Mouse (Mus musculus) lung, postnatal 36 days (tissue): ENCODE measurements around the gene Iqcd.

Experiments
- DNase-seq: peaks from one replicate; pipeline ENCODE4 v3.0.0; 2022; ENCODE audit warnings: mixed read lengths

Iqcd gene

GRCm38 (mm10) chr5:120604839-120605238 is 16.0 kb downstream of the Iqcd start:
- DNase-seq, result peak; percentile 92

- DNase-seq, result no peak
Measured at GRCm38 (mm10) chr5:120605241-120605661, 16.4 kb downstream of the Iqcd start.

DNA sequence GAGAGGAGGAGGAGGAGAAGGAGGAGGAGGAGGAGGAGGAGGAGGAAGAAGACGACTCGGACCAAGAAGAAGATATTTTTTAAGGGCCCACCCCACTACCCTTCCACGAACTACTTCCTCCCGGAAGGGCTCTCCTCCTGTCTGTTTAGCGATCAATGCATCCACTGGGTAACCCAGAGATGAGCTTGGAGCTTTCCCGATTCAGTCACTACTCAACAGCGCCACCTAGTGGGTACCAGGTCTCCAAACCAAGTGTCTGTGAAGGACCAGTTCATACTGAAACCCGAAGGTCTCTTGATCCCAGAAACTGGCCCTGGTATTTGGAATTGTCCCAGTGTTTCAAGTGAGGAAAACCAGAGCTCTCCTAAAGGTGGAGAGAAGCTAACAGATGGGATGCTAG is 16.9 kb downstream of the Iqcd start:
- DNase-seq, result peak; percentile 94

GRCm38 (mm10) chr5:120606590-120607200 is 17.9 kb downstream of the Iqcd start:
- DNase-seq, result no peak

DNA sequence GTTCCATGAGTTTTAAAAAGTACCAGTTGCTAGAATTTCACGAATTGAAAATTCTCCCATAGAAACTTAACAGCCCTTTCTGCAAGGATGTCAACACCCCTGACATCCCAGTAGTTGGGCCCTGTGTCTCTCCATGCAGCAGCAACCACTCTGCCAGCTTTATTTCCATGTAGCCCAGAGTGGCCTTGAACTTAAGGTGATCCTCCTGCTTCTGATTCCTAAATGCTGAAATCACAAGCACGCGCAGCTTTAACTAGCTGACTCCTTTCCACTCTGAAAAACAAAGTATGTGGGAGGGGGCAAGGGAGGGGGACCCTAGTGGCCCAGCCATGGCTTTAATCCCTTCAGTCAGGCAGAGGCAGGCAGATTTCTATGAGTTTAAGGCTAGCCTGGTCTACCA is 18.5 kb downstream of the Iqcd start:
- DNase-seq, result no peak

DNA sequence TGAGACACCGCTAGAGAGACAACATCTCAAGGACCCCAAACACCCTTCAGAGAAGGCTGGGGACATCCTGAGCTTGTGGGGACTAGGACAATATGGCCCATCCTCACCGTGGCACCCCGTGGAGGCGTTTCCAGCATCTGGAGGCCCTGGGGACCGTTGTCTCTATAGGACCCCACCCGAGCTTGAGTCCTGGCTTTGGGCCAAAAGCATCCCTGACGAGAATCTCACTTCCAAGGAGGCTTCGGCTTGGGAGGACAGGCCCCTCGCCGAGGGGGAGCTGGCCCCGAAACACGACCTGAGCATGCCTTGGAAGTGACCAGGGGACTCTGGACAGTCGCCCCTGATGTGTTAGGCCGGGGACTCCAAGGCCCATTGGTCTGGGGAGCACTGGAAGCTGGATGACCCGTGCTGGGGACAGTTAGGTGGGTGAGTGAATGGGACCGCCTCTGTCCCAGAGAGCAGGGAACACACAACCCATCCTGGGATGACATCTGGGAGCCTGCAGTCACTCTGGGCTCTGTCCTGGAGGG is 20.5 kb downstream of the Iqcd start:
- no peak for DNase-seq

- no peak for DNase-seq
Measured at GRCm38 (mm10) chr5:120610906-120611305, 22.1 kb downstream of the Iqcd start.

DNA sequence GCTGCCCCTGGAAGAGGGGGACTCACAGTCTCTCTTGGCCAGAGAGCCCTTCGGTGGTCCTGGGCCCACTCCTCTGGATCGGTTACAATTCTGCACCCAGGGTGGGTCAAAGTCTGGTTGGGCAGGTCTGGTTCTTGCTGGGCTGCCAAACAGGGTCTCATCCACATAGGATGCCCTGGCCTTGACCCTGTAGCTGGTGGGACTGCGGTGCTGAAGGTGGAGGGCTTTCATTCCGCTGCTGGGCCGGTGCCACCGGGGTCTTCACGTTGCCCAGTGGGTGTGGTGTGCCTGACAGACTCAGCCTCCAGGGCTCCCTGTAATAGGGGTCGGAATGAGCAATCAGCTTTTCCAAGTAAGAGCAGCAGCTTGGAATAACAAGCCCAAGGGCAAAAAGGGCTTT is 22.6 kb downstream of the Iqcd start:
- DNase-seq, result no peak

DNA sequence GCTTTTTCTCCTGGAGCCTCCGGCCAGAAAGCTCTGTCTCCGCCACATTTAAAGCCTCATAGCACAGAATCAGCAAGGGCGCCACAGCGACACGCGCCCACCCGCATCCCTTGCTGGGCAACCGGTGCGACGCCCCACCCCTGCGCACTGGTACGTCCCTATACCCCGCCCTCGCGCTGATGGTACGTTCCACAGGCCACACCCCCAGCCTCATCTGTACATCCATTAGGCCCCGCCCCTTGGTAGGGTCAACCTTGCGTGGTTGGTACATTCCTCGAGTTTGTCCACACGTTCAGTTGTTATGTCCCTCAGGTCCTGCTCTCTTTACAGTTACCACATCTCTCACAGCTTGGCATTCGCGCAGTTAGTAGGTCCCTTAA is 23.6 kb downstream of the Iqcd start, which contains the start of the genes Rita1 and Ddx54:
TSS of gene Rita1 (minus strand) at position 148 of the 380 bp plus-strand sequence.
TSS of gene Ddx54 (plus strand) at position 298 of the 380 bp plus-strand sequence.
- peak; percentile 99 for DNase-seq

GRCm38 (mm10) chr5:120612822-120613604 is 24.2 kb downstream of the Iqcd start:
- DNase-seq, result peak; percentile 100

DNA sequence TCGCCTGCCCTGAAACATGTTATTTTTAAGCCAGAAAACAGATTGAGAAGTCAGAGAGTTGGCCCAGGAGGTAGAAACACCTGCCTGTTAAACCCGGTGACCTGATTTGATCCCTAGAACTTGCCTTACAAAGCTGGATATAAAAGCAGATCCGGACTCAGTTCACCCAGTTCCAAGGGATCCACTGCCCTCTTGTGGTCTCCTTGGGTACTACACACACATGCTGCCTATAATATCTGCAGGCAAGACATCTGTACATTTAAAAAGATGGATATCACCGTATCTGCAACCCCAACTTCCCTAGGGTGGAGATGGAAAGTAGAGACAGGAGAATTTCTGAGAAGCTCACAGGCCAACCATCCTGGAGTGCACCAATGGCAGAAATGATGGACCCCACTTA is 27.1 kb downstream of the Iqcd start:
- DNase-seq, result peak; percentile 34

DNA sequence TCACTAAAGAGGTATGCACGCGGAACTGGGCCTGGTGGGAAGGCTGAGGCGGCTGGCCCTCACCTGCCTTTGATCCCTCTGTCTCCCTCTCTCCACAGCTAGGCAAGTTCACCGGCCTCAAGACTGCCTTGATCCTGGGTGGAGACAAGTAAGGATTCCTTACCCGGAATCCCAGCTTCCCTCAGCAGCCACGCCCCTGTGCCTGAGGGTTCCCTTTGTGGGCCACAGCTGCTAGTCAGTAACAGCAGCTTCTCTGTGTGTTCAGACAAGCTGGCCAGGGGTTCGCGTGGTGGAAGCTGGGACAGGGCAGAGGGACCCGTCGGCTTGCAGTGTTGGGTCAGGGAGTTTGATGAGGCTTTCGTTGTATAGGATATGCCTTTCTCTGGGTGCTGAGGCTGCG is 30.0 kb downstream of the Iqcd start:
- no peak for DNase-seq

GRCm38 (mm10) chr5:120619201-120619600 is 30.4 kb downstream of the Iqcd start:
- peak; percentile 53 for DNase-seq

DNA sequence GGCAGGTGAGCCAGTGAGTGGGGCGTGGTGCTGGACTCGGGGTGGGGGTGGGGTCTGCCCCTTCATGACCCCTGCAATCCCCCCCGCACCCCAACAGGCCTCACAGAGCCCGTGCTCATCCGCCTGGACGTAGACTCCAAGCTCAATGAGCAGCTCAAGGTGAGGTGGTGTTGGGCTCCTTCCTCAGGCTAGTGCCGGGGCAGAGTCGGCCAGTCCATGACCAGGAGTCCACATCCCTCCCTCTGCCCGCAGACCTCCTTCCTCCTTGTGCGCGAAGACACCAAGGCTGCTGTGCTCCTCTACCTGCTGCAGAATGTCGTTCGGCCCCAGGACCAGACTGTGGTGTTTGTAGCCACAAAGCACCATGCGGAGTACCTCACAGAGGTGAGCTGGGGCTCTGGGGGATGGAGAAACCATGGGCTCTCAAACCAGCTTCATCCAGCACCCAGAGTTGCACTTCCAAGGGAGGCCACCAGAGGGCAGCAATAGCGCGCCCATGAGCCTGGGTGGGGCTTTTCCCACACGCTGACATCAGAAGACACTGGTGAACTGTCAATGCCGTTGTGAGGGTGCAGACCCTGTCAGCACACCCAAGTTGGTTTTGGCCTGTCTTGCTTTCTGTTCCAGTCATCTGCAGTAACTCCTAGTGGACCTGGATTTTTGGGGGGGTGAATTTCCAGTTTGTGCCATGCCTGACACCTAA is 31.7 kb downstream of the Iqcd start:
- DNase-seq, result peak; percentile 81

- no peak for DNase-seq
Measured at GRCm38 (mm10) chr5:120621078-120621765, 32.4 kb downstream of the Iqcd start.

DNA sequence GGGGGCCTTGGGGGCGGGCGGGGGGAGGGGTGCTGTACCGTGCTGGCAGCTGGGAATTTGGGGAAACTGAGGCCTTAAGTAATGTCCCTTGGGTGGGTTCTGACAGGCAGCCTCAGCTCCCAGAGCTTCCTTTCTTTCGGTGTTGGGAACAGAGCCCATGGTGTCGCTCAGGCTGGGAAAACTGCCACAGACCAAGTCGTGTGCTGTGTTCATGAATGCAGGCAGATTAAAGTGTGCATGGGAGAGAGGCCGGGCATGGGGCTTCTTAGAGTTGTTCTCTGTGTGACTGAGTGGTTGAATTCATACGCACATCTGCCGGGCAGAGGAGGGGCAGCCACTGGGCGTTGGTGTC is 33.0 kb downstream of the Iqcd start:
- no peak for DNase-seq

GRCm38 (mm10) chr5:120622198-120622851 is 33.5 kb downstream of the Iqcd start:
- DNase-seq, result peak; percentile 38

GRCm38 (mm10) chr5:120624427-120624826 is 35.6 kb downstream of the Iqcd start:
- no peak for DNase-seq

GRCm38 (mm10) chr5:120626399-120626798 is 37.6 kb downstream of the Iqcd start:
- peak; percentile 44 for DNase-seq

DNA sequence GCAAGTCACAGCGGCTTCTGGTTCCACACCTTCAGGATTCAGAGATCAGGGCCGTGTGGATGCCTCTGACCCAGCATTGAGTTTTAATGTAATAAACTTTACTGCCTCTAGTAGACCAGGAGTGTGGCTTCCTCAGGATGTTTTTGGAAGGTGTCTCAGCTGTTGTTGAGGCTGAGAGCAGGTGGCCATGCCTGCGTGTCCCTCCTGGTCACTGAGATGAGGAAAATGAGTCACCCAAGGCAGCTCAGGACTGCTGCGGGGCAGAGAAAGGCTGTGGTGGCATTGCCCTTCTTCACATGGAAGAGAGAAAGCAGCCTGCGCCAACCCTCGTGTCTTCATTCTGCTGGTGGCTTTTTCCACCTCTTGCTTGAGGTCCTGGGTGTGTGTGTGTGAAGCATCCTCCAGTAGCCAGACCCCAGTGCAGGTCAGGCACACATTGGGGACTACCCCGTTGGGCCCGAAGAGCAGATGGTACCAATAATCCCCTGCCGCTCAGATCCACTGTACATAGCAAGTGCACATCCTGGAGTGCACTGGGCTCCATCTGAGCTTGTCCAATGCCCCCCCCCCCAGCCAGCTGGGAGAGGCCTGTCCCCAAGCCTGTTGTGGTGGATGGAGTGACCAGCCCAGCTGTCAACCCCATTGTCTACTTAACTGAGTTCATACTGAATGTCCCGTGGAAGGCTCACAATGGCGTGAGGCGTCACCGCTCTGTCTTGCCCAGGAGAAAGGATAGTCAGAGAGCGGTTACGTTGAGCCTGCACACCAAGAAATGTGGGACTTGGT is 38.9 kb downstream of the Iqcd start:
- DNase-seq, result no peak

DNA sequence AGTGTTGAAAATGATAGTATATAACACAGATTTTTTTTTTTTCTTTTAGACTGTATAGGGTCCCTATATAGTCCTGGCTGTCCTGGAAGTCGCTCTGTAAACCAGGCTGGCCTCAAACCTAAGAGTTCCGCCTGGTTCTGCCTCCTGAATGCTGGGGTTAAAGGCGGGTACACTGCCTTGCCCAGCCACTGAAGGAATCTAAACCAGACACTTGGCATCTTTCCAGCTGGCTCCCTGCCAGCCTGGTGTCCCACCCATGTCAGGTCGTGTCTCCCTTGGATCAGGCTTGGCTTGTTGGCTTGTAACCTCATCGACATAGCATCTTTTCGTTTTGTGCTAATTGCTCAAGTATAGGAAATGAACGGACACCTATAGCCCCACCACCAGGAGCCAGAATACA is 39.8 kb downstream of the Iqcd start:
- no peak for DNase-seq

GRCm38 (mm10) chr5:120631128-120631527 is 42.3 kb downstream of the Iqcd start:
- no peak for DNase-seq
